Mouse (Mus musculus): Measurements from ENCODE around the gene Rnf157. TPM values are rescaled to one million over a fixed set of nuclear protein-coding genes. Genes with fewer than 3 reads are reported as not detected.

The Rnf157 gene
- polyA plus RNA-seq, 1 experiment from 2014 or later, result 19.9 TPM

DNA sequence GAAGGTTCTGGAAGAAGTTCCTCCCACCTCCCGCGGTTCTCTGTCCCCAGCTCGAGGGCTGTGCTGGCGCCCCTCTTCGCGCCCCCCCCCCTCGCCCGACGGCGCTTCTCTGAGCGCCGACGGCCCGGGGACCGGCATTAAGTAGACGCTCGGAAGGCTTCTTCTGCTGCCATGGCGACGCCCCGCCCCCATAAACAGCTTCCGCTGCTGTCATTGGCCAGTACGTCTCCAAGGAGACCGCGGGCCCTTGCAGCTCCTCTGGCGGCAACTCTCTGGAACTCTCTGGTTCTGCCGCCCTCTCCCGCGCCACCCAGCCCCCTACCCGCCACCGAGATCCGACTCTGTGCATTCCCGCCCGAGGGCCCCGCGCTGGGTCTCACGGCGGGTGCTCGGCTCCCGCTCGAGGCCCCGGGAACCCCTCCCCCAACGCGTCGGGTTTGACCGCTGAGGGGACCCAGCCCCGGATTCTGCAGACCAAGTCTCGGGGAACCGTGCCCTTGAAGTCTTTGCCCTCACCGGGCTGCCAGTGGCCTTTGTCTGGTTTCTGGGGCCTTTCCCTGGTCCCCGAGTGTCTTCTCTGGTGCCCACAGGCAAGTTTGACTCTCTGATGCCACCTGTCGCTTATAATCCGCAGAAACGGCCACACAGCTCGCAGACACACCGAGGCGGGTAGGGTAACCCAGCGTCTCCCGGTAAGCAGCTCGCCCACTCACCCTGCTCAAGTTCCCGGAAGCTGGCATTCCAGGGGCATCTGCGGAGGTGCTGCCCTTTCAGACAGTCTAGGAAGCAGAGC, 77.4 kb downstream of the Rnf157 start, which contains the start of gene Foxj1:
Gene Foxj1 (minus strand): TSS at position 156 of the 793 bp plus-strand sequence.
- Histone ChIP-seq H3K27ac (ENCODE audit: low read depth) (no peak within 1 kb of the TSS), H3K9ac (ENCODE audit: low read length) (peak within 1 kb of the TSS; percentile 55), H3K4me2 (ENCODE audit: low read length) (peak within 1 kb of the TSS; percentile 98), H3K4me3 (ENCODE audit: low read depth, low read length) (peak within 1 kb of the TSS; percentile 61), H3K27me3 (replicated peaks; ENCODE audit: control insufficient read depth, insufficient read depth, low read length) (peaks cover 22% of the 10 kb centered on the region), H3K4me1 (replicated peaks; ENCODE audit: control insufficient read depth, insufficient read depth, low read length) (peaks cover 30% of the 10 kb centered on the region), H3K36me3 (ENCODE audit: control insufficient read depth, insufficient read depth, low read length) (no peaks in the 10 kb centered on the region), H3K9me3 (ENCODE audit: control insufficient read depth, low read length) (no peaks in the 10 kb centered on the region)
- ATAC-seq (replicated peaks; ENCODE audit: low FRiP score, low TSS enrichment, low read depth), result peak; percentile 85
- DNase-seq (ENCODE audit: low spot score), result peak; percentile 99
- WGBS, result under 1% methylated on average over 58 of the region's 61 CpGs

GRCm38 (mm10) chr11:116334417-116334782, 78.4 kb downstream of the Rnf157 start:
- Histone ChIP-seq H3K27ac (ENCODE audit: low read depth) (no peak overlapping the region), H3K4me1 (replicated peaks; ENCODE audit: control insufficient read depth, insufficient read depth, low read length) (peaks cover 36% of the 10 kb centered on the region), H3K4me3 (ENCODE audit: low read depth, low read length) (peak overlapping the region; percentile 61), H3K9ac (ENCODE audit: low read length) (no peak overlapping the region), H3K36me3 (ENCODE audit: control insufficient read depth, insufficient read depth, low read length) (no peaks in the 10 kb centered on the region), H3K9me3 (ENCODE audit: control insufficient read depth, low read length) (no peaks in the 10 kb centered on the region), H3K4me2 (ENCODE audit: low read length) (peak overlapping the region; percentile 98), H3K27me3 (replicated peaks; ENCODE audit: control insufficient read depth, insufficient read depth, low read length) (peaks cover 22% of the 10 kb centered on the region)
- DNase-seq (ENCODE audit: low spot score) (no peak), ATAC-seq (replicated peaks; ENCODE audit: low FRiP score, low TSS enrichment, low read depth) (no peak)
- 7% methylated on average over 26 of the region's 26 CpGs for WGBS

DNA sequence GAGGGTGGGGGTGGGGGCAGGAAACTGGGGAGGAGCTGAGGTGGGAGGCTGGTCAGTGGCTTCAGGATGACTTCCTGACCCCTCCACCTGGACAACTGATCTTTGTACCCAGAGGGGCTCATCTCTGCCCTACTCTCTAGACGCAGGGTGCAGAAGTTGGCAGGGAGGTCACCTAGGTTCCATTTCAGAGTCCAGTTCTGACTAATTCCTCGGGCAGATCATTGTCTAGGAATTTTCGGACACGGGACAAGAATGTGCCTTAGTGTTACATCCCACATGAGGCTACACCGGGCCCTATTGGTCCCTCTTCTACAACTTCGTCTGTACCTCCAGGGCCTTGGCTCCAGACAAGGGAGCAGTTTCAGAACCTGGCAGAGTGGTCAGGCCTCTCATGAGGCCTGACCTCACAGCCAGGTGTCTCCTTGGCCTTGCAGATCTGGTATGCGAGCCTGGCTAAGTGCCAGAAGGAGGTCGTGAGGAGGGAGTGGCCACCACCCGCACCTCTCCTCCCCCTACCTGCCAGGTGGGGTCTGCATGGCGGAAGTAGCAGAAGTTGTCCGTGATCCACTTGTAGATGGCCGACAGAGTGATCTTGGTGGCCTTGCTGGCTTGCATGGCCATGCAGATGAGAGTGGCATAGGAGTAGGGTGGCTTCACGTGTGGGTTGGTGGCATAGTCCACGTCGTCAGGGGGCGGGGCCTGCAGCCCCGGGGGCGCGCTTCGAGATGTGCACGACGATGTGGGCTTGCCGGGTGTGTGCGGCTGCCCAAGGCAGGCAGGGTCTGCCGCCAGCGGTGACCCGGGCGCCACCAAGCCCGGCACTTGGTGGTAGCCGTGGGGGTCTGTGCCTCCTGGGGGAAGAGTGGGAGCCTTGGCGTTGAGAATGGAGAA, 79.1 kb downstream of the Rnf157 start:
- Histone ChIP-seq H3K27me3 (replicated peaks; ENCODE audit: control insufficient read depth, insufficient read depth, low read length) (peaks cover 22% of the 10 kb centered on the region), H3K4me2 (ENCODE audit: low read length) (peak overlapping the region; percentile 98), H3K27ac (ENCODE audit: low read depth) (no peak overlapping the region), H3K4me3 (ENCODE audit: low read depth, low read length) (peak overlapping the region; percentile 61), H3K4me1 (replicated peaks; ENCODE audit: control insufficient read depth, insufficient read depth, low read length) (peaks cover 39% of the 10 kb centered on the region), H3K9ac (ENCODE audit: low read length) (no peak overlapping the region), H3K9me3 (ENCODE audit: control insufficient read depth, low read length) (no peaks in the 10 kb centered on the region), H3K36me3 (ENCODE audit: control insufficient read depth, insufficient read depth, low read length) (no peaks in the 10 kb centered on the region)
- no peak for ATAC-seq (replicated peaks; ENCODE audit: low FRiP score, low TSS enrichment, low read depth)
- WGBS, result 20% methylated on average over 31 of the region's 31 CpGs
- peak; percentile 71 for DNase-seq (ENCODE audit: low spot score)

DNA sequence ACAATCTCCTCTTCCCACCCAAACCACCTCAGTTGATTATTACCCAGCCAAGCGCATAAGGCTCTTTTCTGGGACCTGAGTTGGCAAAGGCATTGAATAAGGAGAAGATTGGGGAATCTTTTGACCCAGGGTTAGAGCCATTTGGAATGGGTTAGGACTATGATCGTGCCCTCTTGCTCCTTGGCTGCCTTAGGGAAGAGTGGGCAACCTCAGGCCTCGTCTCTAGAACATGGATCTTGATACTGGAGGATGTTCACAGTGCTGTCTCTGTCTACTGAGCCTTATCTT, 79.9 kb downstream of the Rnf157 start:
- H3K4me1 ChIP-seq (replicated peaks; ENCODE audit: control insufficient read depth, insufficient read depth, low read length), result peaks cover 39% of the 10 kb centered on the region
- no peaks in the 10 kb centered on the region for H3K36me3 ChIP-seq (ENCODE audit: control insufficient read depth, insufficient read depth, low read length)
- no peak overlapping the region for H3K4me3 ChIP-seq (ENCODE audit: low read depth, low read length)
- no peak overlapping the region for H3K27ac ChIP-seq (ENCODE audit: low read depth)
- no peak for ATAC-seq (replicated peaks; ENCODE audit: low FRiP score, low TSS enrichment, low read depth)
- H3K9ac ChIP-seq (ENCODE audit: low read length), result no peak overlapping the region
- WGBS, result 71% methylated on average over 3 of the region's 3 CpGs
- peaks cover 22% of the 10 kb centered on the region for H3K27me3 ChIP-seq (replicated peaks; ENCODE audit: control insufficient read depth, insufficient read depth, low read length)
- H3K4me2 ChIP-seq (ENCODE audit: low read length), result peak overlapping the region; percentile 98
- DNase-seq (ENCODE audit: low spot score), result no peak
- H3K9me3 ChIP-seq (ENCODE audit: control insufficient read depth, low read length), result no peaks in the 10 kb centered on the region

DNA sequence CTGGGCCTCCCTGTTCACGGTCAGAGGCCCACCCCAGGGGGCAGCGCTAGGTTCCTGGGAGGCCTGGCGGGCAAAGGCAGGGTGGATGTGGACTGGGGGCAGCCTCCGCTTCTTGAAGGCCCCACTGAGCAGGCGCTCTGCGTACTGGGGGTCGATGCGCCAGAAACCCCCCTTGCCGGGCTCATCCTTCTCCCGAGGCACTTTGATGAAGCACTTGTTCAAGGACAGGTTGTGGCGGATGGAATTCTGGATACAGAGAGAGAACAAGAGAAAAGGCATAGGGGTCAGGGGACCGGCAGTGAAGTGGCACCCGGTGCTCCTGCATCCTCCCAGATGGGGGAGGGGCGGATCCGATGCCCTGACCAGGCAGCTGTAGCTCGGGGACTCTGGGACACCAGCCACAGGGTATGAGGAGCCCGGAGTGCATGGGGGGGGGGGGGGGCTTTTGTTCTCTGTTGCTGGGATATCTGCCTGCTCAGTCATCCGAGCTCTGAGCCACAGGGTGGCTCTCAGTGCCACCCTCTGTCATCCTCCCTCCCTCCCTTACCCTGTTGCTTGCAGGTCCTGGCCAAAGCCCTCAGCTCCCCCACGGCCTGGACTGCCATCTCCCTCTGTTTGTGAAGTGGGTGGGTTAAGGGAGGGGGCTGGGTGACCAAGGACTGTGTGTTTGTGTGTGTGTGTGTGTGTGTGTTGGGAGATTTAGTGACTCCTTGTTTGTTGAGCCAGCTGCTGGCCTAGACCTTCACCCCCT, 80.4 kb downstream of the Rnf157 start:
- H3K4me2 ChIP-seq (ENCODE audit: low read length), result peak overlapping the region; percentile 98
- H3K9ac ChIP-seq (ENCODE audit: low read length), result no peak overlapping the region
- 38% methylated on average over 18 of the region's 19 CpGs for WGBS
- no peaks in the 10 kb centered on the region for H3K36me3 ChIP-seq (ENCODE audit: control insufficient read depth, insufficient read depth, low read length)
- no peak overlapping the region for H3K27ac ChIP-seq (ENCODE audit: low read depth)
- H3K4me1 ChIP-seq (replicated peaks; ENCODE audit: control insufficient read depth, insufficient read depth, low read length), result peaks cover 39% of the 10 kb centered on the region
- DNase-seq (ENCODE audit: low spot score), result no peak
- ATAC-seq (replicated peaks; ENCODE audit: low FRiP score, low TSS enrichment, low read depth), result no peak
- no peaks in the 10 kb centered on the region for H3K9me3 ChIP-seq (ENCODE audit: control insufficient read depth, low read length)
- H3K4me3 ChIP-seq (ENCODE audit: low read depth, low read length), result no peak overlapping the region
- H3K27me3 ChIP-seq (replicated peaks; ENCODE audit: control insufficient read depth, insufficient read depth, low read length), result peaks cover 22% of the 10 kb centered on the region

GRCm38 (mm10) chr11:116330211-116330518, 82.7 kb downstream of the Rnf157 start:
- Histone ChIP-seq H3K27ac (ENCODE audit: low read depth) (no peak overlapping the region), H3K9me3 (ENCODE audit: control insufficient read depth, low read length) (no peaks in the 10 kb centered on the region), H3K36me3 (ENCODE audit: control insufficient read depth, insufficient read depth, low read length) (no peaks in the 10 kb centered on the region), H3K9ac (ENCODE audit: low read length) (0 out of 2 replicates have a peak overlapping the region, but pooled peaks have one; percentile 3), H3K4me3 (ENCODE audit: low read depth, low read length) (no peak overlapping the region), H3K4me1 (replicated peaks; ENCODE audit: control insufficient read depth, insufficient read depth, low read length) (peaks cover 31% of the 10 kb centered on the region), H3K4me2 (ENCODE audit: low read length) (no peak overlapping the region), H3K27me3 (replicated peaks; ENCODE audit: control insufficient read depth, insufficient read depth, low read length) (peaks cover 22% of the 10 kb centered on the region)
- ATAC-seq (replicated peaks; ENCODE audit: low FRiP score, low TSS enrichment, low read depth) (no peak), DNase-seq (ENCODE audit: low spot score) (no peak)
- 68% methylated on average over 7 of the region's 7 CpGs for WGBS

DNA sequence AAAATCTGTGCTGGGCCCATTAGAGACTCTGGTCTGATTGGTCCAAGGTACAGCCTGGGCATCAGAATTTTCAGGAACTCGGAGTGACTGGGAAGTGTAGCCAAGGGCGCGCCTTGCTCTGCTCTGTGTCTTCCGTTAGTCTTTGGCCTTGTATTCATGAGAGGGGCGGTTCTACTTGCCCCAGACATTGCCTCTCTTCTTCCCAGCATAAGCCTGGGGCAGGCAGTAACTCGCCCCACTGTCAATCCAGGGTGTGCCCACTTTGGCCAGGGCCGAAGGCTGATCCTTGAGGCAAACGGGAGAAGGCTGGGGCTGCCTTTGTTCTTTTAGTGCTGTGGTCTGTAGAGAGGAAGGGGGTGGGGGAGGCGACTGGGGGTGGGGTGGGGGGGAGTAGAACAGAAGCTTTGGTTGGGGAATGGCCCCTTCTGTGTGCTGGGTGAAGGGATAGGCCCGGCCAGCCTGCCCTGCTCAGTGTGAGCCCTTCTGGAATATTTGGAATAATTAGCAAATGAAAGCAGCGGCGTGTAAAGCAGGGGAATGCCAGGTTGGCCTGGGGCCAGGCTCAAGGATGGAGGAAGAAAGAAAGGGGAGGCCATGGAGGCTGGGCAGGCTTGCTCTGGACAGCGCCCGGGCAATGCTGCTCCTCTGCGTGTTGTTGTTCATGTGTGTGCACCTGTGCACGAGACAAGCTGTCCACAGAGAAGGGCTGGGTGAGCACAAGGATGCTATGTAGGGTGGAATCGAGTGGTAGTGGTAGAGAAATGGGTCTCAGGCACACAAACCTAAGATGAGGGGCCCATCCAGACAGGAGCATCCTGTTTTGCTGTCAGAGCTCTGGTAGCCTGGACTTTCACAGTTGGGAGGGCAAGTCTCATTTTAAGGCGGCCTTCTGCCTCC, 83.3 kb downstream of the Rnf157 start:
- ATAC-seq (replicated peaks; ENCODE audit: low FRiP score, low TSS enrichment, low read depth) (no peak), DNase-seq (ENCODE audit: low spot score) (no peak)
- peaks cover 25% of the 10 kb centered on the region for H3K4me1 ChIP-seq (replicated peaks; ENCODE audit: control insufficient read depth, insufficient read depth, low read length)

More for the DNA sequence above, 83.3 kb downstream of the Rnf157 start:
- H3K4me3 ChIP-seq (ENCODE audit: low read depth, low read length), result no peak overlapping the region
- H3K27me3 ChIP-seq (replicated peaks; ENCODE audit: control insufficient read depth, insufficient read depth, low read length), result peaks cover 16% of the 10 kb centered on the region
- H3K27ac ChIP-seq (ENCODE audit: low read depth), result no peak overlapping the region
- H3K9ac ChIP-seq (ENCODE audit: low read length), result 0 out of 2 replicates have a peak overlapping the region, but pooled peaks have one; percentile 7
- H3K9me3 ChIP-seq (ENCODE audit: control insufficient read depth, low read length), result no peaks in the 10 kb centered on the region
- H3K36me3 ChIP-seq (ENCODE audit: control insufficient read depth, insufficient read depth, low read length), result no peaks in the 10 kb centered on the region
- H3K4me2 ChIP-seq (ENCODE audit: low read length), result no peak overlapping the region
- 52% methylated on average over 18 of the region's 18 CpGs for WGBS
